Mouse (Mus musculus) myocyte (in vitro differentiated cells): ENCODE measurements around the gene Trpt1. TPM values are rescaled to one million over a fixed set of nuclear protein-coding genes. Genes with fewer than 3 reads are reported as not detected.

Experiments
- H3K27me3 ChIP-seq: one replicate; pipeline ENCODE4 v1.6.1; 2011; ENCODE audit not compliant: control insufficient read depth, insufficient read depth, insufficient read length
- H3K36me3 ChIP-seq: one replicate; pipeline ENCODE4 v1.6.1; 2011; ENCODE audit not compliant: control insufficient read depth, insufficient read depth
- H3K4me2 ChIP-seq: one replicate; pipeline ENCODE4 v1.6.1; 2011; ENCODE audit warnings: low read depth, control low read depth
- H3K4me3 ChIP-seq: one replicate; pipeline ENCODE4 v1.5.1; 2011; ENCODE audit warnings: mild to moderate bottlenecking, control low read depth, moderate library complexity
- H3K79me2 ChIP-seq: one replicate; pipeline ENCODE4 v1.6.1; 2011; ENCODE audit not compliant: control insufficient read depth, insufficient read depth
- H3ac ChIP-seq: one replicate; pipeline ENCODE4 v1.6.1; 2011; ENCODE audit not compliant: control insufficient read depth, insufficient read length
- CEBPB ChIP-seq: IDR thresholded peaks from 2 replicates; pipeline ENCODE4 v1.6.1; 2011; ENCODE audit warnings: mild to moderate bottlenecking, moderate library complexity; ENCODE audit not compliant: poor library complexity, insufficient read depth, severe bottlenecking
- E2F4 ChIP-seq: IDR thresholded peaks from one replicate; pipeline ENCODE4 v1.6.1; 2011; ENCODE audit warnings: mild to moderate bottlenecking, control low read depth, moderate library complexity; ENCODE audit not compliant: insufficient read depth
- MAX ChIP-seq: IDR thresholded peaks from one replicate; pipeline ENCODE4 v1.6.1; 2011; ENCODE audit warnings: low read depth, mild to moderate bottlenecking, control low read depth
- MYOD1 ChIP-seq, 3 experiments: IDR thresholded peaks; one replicate each; pipeline ENCODE4 v1.6.1; 2011; ENCODE audit warnings: control low read depth in 2 of 3, low read depth in 2 of 3, mild to moderate bottlenecking in 2 of 3, moderate library complexity in 1 of 3; ENCODE audit not compliant: insufficient read length in 2 of 3, control insufficient read depth in 1 of 3
- MYOG ChIP-seq, 3 experiments: IDR thresholded peaks; one replicate each; pipeline ENCODE4 v1.6.1; 2011; ENCODE audit warnings: control low read depth in 2 of 3, low read depth in 2 of 3, mild to moderate bottlenecking in 2 of 3; ENCODE audit not compliant: insufficient read length in 2 of 3, control insufficient read depth in 1 of 3, insufficient read depth in 1 of 3
- POLR2A ChIP-seq: IDR thresholded peaks from one replicate; pipeline ENCODE4 v1.6.1; 2011; ENCODE audit warnings: low read depth, mild to moderate bottlenecking, control low read depth, moderate library complexity; ENCODE audit not compliant: insufficient read length
- POLR2AphosphoS2 ChIP-seq: IDR thresholded peaks from one replicate; pipeline ENCODE4 v1.6.1; 2011; ENCODE audit warnings: low read depth, control low read depth; ENCODE audit not compliant: insufficient read length
- REST ChIP-seq: IDR thresholded peaks from one replicate; pipeline ENCODE4 v1.6.1; 2011; ENCODE audit warnings: mild to moderate bottlenecking, control low read depth, moderate library complexity; ENCODE audit not compliant: insufficient read depth, insufficient read length
- SRF ChIP-seq: IDR thresholded peaks from one replicate; pipeline ENCODE4 v1.6.1; 2011; ENCODE audit warnings: low read depth; ENCODE audit not compliant: control insufficient read depth, insufficient read length
- TCF12 ChIP-seq: IDR thresholded peaks from one replicate; pipeline ENCODE4 v1.6.1; 2011; ENCODE audit warnings: mild to moderate bottlenecking, control low read depth; ENCODE audit not compliant: poor library complexity, insufficient read depth, severe bottlenecking
- TCF3 ChIP-seq: IDR thresholded peaks from one replicate; pipeline ENCODE4 v1.6.1; 2011; ENCODE audit warnings: low read depth, control low read depth; ENCODE audit not compliant: insufficient read length
- USF1 ChIP-seq: IDR thresholded peaks from one replicate; pipeline ENCODE4 v1.6.1; 2011; ENCODE audit warnings: low read depth, mild to moderate bottlenecking, control low read depth, moderate library complexity
- polyA plus RNA-seq: library from polyadenylated mRNA; unstranded; fragments of >200 nt; fragmentation: generic; extraction: Trizol; gene quantifications from one replicate; pipeline ENCODE4 v1.2.1, GENCODE M21; 2012; ENCODE audit warnings: missing spikeins

The Trpt1 gene
- polyA plus RNA-seq, 1 experiment, result 9.2 TPM

DNA sequence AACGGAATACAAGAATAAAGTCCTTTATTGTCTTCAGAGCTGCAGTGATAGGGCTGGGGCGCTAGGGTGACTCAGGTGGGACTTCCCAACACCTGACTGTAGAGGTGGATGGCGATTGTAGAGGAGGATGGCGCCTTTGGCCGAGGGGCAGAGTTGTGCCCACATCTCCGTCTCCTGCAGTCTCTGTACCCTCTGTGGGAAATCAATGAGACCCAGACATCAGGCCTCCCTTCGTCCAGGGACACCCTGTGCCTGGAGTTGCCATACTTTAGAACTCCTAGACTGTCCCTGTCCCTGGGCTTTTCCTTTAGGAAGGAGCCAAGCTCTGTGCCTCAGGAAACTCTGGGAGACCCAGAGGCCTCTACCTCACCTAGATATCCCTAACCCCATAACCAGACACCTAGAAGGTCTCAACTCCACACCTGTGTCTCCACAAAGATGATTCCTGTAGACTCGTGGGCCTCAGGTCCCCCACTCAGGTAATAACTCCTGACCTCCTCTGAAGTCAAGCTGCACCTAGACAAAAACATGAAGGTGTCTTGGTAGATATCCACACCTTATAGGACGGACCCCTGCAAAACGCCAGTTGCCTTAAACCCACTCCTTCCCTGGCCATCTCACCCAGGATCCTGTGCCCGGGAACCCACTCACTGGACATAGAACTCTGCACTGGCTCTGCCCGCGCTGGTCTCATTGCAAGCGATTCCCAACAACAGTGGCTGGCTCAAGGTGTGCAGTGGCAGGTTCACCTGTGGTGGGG is 2.7 kb upstream of the Trpt1 start:
- H3K4me3 ChIP-seq, result peak overlapping the region; percentile 71

DNA sequence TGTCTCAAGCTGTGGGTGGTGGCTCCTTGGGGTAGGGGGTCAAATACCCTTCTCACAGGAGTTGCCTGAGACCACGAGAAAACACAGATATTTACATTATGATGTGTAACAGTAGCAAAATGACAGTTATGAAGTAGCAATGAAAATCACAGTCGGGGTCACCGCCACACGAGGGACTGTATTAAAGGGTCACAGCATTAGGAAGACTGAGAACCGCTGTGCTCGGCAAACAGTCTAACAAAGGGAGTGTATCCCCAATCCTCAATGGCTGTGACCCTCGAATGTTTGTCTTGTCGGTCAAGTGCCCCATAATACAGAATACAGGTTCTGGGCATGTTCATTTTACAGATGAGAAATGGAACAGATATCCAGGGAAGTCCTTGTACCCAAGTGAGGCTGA is 1.9 kb upstream of the Trpt1 start:
- no peaks in the 10 kb centered on the region for H3K36me3 ChIP-seq
- H3K27me3 ChIP-seq, result no peaks in the 10 kb centered on the region
- H3K4me3 ChIP-seq, result no peak overlapping the region
- H3K79me2 ChIP-seq, result no peaks in the 10 kb centered on the region
- H3K4me2 ChIP-seq, result no peak overlapping the region
- no peak for TF ChIP-seq POLR2AphosphoS2
- TF ChIP-seq REST, result no peak
- no peak for TF ChIP-seq TCF12
- no peak for TF ChIP-seq SRF
- no peak for TF ChIP-seq TCF3
- no peak for TF ChIP-seq USF1
- TF ChIP-seq CEBPB, result no peak
- TF ChIP-seq MYOG (IDR thresholded peaks at IDR 0.05; ENCODE audit: control insufficient read depth in 1 of 3, insufficient read depth in 1 of 3, insufficient read length in 2 of 3, low read depth in 2 of 3), result no peak
- TF ChIP-seq MYOD1 (IDR thresholded peaks at IDR 0.05; ENCODE audit: control insufficient read depth in 1 of 3, insufficient read length in 2 of 3, low read depth in 2 of 3), result no peak
- TF ChIP-seq E2F4, result no peak
- H3ac ChIP-seq, result no peak overlapping the region

More for the DNA sequence above, 2.7 kb upstream of the Trpt1 start:
- TF ChIP-seq MAX (no peak), MYOD1 (IDR thresholded peaks at IDR 0.05; ENCODE audit: control insufficient read depth in 1 of 3, insufficient read length in 2 of 3, low read depth in 2 of 3) (no peak), USF1 (no peak), MYOG (IDR thresholded peaks at IDR 0.05; ENCODE audit: control insufficient read depth in 1 of 3, insufficient read depth in 1 of 3, insufficient read length in 2 of 3, low read depth in 2 of 3) (no peak), POLR2AphosphoS2 (no peak), TCF12 (no peak), SRF (no peak), POLR2A (no peak), CEBPB (no peak)
- H3K36me3 ChIP-seq, result no peaks in the 10 kb centered on the region
- no peak overlapping the region for H3ac ChIP-seq
- H3K79me2 ChIP-seq, result no peaks in the 10 kb centered on the region
- H3K4me2 ChIP-seq, result peak overlapping the region; percentile 93
- no peaks in the 10 kb centered on the region for H3K27me3 ChIP-seq

DNA sequence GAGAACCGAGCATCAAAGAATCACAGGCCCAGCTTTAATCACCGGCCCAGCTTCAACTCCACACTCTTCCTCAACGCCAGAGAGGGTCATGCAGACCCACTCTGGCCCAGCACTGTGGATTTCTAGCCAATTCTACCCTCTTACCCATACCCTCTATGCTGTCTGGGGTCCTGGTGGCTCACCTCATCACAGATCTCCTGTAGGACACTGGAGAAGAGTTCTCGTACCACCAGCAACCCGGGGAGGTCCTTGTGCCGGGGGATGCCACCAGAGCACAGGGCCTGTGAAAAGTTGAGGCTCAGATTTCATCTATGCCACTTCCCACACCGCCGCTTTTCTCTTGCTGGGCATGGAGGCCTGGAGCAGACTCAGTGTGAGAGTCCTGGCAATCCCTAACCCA is 1.4 kb upstream of the Trpt1 start:
- Histone ChIP-seq H3K4me2 (peak overlapping the region; percentile 97), H3K79me2 (no peaks in the 10 kb centered on the region), H3K36me3 (no peaks in the 10 kb centered on the region), H3K4me3 (peak overlapping the region; percentile 42), H3K27me3 (no peaks in the 10 kb centered on the region), H3ac (no peak overlapping the region)
- TF ChIP-seq TCF3 (no peak), MYOG (IDR thresholded peaks at IDR 0.05; ENCODE audit: control insufficient read depth in 1 of 3, insufficient read depth in 1 of 3, insufficient read length in 2 of 3, low read depth in 2 of 3) (no peak), SRF (no peak), MYOD1 (IDR thresholded peaks at IDR 0.05; ENCODE audit: control insufficient read depth in 1 of 3, insufficient read length in 2 of 3, low read depth in 2 of 3) (no peak), CEBPB (no peak), POLR2A (no peak), E2F4 (no peak), USF1 (no peak), POLR2AphosphoS2 (no peak), REST (no peak), MAX (no peak)

DNA sequence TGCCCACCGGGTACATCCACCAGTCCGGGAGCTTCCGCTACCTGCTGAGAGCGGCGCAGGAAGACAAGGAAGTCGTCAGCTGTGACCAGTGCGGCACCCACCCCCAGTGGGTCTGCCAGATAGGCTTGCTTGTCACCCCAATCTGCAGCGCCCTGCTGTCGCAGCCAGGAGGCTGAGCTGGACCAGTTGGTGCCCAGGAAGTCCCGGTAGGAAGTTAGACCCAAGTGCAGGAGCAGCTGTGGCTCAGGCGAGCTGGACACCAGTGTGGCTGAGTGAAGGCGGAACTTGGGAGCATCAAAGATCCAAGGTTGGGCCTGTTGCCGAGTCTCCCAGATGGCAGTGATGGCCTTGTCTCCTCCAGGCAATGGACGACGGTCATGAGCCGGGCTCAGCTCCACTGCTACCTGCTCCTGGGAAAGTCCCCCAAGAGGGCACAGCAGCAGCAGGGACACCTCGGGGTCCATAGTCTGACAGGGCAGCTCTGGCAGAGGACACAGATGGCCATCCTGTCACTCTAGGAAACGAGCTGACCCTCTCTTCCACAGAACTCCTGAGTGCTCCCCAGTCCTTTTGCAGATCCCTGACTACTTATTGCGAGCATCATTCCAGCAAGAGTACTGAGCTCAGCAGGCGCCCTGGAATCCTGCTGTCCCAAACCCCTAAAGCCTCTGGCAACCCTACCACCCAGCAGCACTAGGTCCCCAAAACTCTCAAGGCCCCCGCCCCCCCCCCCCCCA is 508 bp upstream of the Trpt1 start:
- no peaks in the 10 kb centered on the region for H3K79me2 ChIP-seq
- no peaks in the 10 kb centered on the region for H3K36me3 ChIP-seq
- peak overlapping the region; percentile 97 for H3K4me2 ChIP-seq
- peak in 2 of 3 experiments; percentile 35 to 59 for TF ChIP-seq MYOG (IDR thresholded peaks at IDR 0.05; ENCODE audit: control insufficient read depth in 1 of 3, insufficient read depth in 1 of 3, insufficient read length in 2 of 3, low read depth in 2 of 3)
- TF ChIP-seq POLR2A, result no peak
- peak overlapping the region; percentile 3 for H3ac ChIP-seq
- H3K4me3 ChIP-seq, result peak overlapping the region; percentile 42
- no peaks in the 10 kb centered on the region for H3K27me3 ChIP-seq
